Mouse (Mus musculus) MN1 (cell line): ENCODE measurements around the gene Dact3.

Source experiments
- DNase-seq: peaks from one replicate; pipeline ENCODE4 v3.0.0-alpha.2; 2016; ENCODE audit warnings: low spot score

Dact3 gene

DNA sequence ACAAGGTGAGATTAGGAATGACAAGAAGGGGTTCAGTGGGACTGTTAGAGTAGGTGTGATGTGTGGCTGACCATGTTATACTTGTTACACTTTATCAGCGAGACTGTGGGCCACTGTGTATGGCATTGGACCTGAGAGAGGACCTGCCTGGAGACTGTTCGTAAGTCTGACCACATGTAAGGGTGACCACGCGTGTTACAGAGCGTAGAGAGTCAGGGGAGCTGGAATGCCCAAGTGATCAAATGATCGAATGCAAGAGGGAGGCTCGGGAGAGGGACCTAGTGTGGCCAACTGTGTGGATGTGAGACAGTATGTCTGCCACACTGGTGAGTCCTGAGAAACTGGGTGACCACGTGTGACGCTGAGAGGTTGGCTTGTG lies 17.2 kb downstream of the Dact3 start:
- DNase-seq = no peak

DNA sequence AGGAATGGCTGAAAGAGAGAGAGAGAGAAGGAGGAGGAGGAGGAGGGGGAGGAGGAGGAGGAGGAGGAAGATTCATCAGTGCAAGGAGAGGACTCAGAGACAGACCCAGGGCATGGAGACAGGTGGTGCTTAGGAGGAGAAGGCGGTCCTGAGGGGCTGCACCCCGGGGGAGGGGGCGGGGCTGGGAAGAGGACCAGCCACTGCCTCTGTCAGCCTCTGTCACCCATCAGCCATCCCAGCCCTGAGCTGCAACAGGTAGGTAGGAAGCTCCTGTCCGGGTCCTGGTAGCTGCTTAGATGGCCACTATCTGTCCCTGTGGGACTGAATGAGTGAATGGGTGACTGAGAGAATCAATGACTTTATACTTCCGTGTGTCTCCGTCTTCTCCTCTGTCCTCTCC lies 18.5 kb downstream of the Dact3 start:
- no peak for DNase-seq

DNA sequence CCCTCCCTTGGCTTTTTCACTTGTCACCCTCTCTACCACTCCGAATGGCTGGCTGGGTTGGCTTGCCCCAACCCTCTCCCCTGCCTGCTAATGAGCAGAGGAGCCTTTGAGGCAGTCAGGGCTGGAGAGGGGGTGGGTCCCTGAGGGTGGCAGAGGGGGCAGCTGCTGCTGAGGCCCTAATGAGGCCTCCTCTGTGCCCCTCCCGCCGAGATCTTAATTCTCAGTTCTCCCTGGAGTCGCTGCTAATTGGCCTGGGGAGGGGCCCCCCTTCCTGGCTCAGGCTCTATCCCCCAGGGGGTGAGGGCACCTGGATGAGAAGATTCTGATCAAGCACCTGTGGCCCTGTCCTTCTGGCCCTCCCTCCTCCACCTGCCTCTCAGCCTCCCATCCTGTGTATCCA lies 19.2 kb downstream of the Dact3 start:
- no peak for DNase-seq

DNA sequence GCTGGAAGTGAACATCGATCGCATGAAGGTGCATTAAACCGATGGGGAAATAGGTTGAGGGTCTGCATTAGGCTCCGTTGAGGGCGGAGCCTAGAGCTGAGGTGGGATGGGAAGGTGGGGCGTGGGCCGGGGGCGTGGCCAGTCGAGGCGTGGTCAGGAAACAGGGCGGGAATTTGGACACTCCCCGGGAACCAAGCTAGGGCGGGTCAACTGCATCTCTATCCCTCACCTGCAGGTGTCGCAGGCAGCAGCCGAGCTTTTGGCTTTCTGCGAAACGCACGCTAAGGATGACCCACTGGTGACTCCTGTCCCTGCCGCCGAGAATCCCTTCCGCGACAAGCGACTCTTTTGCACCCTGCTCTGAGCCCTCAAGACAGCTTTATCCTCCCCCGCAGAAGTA lies 19.9 kb downstream of the Dact3 start:
- DNase-seq = peak; percentile 88

DNA sequence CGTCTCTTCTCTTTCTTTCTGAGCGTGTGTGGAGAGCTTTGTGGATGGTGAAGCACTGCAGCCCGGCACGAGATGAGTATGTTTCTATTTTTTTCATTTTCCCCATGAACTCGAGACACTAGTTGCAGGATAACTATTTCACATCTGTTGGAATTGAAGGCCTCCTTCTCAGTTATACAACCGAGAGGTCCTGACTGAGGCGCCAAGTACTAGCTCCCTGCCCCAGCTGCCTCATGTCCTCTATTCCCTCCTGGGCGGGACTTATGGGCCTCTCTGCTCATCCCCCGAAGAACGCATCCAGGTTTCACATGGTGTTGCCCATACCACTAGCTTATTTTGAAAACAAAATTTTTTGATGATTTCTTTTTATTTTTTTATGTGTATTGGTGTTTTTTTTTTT lies 20.4 kb downstream of the Dact3 start:
- DNase-seq = no peak

DNA sequence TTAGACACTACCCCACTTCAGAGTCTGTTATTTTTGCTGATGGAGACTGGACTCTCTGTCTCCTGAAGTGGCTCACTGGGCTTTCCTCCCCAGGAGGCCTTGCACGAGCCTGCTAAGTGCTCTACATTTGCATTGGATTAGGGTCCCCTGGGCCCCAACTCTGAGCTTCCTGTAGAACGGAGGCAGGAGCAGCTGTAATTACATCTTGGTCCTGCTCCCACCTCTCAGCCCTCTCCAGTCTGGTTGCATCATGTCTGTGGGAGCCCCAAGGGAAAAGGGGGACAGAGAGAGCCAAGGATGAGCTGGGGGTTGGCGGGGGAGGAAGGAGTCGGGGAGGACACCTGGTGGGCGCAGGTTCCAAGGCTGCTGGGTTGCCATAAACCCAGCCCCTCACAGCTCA lies 25.4 kb downstream of the Dact3 start:
- DNase-seq = peak; percentile 61

DNA sequence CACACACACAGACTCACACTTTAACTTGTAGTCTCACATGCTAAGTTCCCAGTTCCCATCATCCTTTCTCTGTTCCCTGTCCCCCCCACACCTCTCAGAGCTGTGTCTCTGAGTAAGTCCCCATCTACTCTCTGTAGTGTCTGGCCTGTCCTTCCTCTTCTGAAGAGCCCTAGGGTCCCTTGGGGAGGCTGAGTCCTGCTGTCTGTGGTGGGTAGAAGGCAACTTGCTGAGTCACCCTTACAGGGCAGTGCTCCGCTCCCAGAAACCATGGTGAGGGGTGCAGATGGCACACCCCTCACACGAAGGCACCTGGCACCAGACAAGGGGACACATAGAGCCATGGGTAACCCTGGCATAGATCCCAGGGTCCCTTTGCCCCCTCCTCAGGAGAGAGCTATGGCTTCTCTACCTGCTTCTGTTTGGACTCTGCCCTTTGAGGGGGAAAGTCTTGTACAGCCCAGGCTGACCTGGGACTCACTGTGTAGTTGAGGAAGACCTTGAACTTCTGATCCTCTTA lies 28.4 kb downstream of the Dact3 start:
- no peak for DNase-seq

DNA sequence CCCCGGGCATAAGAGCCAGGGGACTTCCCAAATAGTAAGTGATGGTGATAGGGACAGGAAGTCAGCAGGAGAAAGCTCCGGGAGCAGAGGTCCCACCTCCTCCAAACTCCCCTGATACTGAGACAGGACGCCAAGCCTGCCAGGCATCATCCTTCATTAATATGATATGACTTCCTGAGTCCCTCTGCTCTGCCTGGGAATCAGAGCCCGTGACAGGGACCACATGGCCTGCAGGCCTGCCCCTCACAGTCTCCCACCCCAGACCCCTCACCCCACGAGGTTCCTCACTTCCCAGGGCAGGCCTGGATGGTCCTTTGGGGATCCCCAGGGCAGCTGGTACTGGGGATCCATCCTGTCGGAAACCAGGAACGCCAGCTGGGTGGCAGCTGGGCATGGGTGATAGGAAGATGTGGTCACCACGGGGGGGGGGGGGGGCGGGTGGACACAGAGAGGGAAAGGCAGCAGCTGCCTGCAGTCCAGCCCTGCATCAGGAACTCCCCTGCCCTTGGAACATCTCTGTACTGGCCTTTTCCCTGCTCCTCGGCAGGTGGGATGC lies 29.1 kb downstream of the Dact3 start:
- DNase-seq = peak; percentile 73

DNA sequence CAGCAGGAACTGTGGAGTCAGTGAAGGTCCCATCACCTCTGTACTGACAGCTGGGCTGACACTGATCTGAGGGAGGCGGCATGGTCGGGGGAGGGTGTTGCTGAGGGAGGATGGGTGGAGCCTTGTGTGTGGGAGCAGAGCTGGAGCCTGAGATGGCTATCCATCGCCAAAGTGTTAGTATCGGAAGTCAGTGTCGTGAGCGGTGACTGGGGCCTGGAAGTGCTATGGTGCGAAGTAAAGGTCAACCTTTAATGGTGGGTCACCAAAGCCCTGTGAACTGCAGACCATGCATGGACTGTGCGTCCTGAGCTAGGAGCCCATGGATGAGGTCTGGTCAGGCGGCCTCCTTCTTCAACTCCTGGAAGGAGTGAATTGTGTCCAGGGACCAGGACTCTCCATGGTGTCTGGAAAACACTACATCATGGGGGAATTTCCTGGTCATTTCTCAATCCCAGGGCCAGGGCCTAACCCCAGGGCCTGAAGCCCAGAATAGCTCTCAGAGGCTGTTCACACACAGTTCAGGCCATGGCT lies 30.4 kb downstream of the Dact3 start:
- no peak for DNase-seq

DNA sequence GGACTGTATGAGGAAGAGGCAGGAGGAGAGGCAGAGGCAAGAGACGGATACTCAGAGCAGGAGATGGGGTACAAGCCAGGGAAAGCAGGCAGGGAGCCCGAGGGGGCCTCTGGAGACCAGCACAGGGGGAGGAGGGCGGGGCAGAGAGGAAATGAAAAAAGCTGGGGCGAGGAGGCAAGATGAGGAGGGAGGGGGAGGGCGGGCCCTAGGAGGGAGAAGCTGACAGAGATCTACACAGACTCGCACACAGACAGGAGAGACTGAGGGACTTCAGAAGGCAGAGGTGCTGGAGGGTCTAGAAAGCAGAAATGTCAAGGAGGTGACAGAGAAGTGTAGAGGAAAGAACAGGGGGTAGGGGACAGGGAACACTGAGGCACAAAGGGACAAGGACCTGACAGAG lies 31.2 kb downstream of the Dact3 start, which contains the start of gene Ptgir:
Ptgir (plus strand) TSS at position 210 of the 400 bp plus-strand sequence.
- no peak for DNase-seq

DNA sequence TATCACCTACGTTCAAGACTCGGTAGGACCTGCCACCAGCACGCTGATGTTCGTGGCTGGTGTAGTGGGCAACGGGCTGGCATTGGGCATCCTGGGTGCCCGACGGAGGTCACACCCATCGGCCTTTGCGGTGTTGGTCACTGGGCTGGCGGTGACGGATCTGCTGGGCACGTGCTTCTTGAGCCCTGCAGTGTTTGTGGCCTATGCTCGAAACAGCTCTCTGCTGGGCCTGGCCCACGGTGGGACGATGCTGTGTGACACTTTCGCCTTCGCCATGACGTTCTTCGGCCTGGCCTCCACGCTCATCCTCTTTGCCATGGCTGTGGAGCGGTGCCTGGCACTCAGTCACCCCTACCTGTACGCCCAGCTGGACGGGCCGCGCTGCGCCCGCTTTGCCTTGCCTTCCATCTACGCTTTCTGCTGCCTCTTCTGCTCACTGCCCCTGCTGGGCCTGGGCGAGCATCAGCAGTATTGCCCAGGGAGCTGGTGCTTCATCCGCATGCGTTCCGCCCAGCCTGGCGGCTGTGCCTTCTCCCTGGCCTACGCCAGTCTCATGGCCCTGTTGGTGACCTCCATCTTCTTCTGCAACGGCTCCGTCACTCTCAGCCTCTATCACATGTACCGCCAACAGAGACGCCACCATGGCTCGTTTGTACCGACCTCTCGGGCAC lies 31.9 kb downstream of the Dact3 start:
- DNase-seq = peak; percentile 60

DNA sequence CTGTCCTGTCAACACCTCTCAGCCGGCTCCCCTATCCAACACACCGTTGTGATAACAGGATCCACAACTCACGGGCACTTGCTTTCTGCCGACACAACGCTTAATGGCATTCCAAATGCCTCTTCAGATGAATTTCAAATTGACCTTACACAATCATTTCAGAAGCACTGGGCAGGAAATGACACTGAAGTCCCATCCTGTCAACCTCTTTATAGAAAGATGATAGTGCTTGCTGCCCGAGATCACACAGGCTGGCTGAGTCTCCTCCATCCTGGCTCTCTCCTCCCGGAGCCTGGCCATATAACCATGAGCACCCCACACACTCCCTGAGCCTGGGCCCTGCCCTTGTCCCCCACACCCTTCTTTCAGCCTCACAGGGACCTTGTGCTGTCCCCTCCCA lies 32.7 kb downstream of the Dact3 start:
- no peak for DNase-seq

DNA sequence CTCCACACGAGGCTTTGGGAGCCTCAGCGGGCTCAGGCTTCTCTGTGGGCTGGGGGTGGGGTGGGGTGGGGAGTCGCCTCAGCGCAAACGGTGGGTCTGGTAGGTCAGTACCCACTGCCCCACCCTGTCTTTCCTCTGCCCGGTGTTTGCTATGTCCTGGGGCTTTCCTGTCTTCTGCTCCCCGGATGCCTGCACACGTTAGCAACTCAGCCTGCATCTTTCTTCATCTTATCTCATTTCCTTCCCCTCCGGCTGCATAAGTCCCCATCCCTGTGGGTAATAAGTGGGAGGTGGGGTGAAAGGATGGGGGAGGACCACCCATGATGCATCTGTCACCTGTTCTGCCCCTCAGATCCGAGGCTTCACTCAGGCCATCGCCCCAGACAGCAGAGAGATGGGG lies 33.2 kb downstream of the Dact3 start:
- no peak for DNase-seq

DNA sequence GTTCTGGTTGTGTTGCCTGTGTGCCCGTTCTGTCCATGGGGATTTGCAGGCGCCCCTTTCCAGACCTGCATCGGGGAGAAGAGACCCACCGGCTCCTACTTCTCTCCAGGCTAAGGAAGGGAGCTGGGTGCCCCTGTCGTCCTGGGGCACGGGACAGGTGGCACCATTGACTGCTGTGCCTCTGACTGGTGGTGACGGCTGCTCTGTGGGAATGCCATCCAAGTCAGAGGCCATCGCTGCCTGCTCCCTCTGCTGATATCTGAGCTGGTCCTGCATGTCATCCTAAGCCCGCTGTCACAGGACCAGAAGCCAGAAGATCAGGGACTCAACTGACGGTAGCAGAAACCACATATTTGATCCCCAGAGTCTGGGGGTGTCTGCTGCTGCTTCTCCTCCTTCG lies 33.7 kb downstream of the Dact3 start:
- DNase-seq = no peak

DNA sequence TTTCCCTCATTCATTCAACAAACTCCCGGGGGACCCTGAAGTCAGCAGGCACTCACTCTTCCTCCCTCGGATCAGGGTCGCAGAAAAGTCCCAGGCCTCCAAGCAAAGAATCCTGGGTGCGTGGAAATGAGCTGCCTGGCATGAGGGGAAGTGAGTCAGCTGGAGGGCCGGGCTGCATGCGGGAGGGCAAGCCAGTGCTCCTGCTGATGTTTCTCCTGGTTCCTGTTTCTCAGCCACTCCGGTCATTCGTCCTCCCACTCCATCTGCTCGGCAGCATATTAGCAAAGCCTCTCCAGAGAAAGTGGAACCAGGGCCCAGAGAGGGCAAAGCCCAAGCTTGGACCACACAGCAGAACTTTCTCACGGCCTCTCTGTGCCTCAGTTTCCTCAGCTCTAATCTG lies 34.8 kb downstream of the Dact3 start:
- DNase-seq = no peak

DNA sequence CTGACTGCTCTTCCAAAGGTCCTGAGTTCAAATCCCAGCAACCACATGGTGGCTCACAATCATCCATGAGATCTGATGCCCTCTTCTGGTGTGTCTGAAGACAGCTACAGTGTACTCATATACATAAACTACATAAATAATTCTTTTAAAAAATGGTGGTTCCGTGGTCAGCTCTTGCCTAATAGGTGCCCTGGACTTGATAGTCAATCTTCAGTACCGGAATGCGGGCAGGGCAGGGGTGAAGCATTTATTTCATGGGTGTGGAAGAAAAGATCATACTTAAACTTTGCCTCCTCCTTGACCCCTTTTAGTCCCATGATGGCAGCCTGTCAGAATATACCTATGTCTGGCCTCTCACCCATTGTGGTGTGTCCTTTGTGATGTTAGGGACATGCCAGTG lies 36.8 kb downstream of the Dact3 start:
- no peak for DNase-seq

DNA sequence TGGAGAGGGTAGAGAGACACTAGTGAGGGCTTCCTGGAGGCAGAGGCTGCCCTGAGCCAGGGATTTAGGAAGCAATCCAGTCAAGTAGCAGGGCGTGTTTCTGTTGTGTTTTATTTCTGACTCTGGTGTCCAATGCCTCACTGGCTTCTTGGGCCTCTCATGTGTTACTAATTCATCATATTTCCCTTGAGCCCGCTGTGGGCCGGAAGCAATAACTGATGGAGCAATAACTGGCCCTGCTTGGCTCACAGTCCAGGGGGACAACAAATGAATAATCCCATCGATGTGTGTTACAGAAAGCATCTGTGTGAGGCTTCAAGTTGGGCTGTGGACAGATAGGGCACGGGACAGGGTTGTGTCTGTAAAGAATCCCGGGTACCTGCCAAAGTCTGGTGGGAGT lies 37.2 kb downstream of the Dact3 start:
- no peak for DNase-seq

DNA sequence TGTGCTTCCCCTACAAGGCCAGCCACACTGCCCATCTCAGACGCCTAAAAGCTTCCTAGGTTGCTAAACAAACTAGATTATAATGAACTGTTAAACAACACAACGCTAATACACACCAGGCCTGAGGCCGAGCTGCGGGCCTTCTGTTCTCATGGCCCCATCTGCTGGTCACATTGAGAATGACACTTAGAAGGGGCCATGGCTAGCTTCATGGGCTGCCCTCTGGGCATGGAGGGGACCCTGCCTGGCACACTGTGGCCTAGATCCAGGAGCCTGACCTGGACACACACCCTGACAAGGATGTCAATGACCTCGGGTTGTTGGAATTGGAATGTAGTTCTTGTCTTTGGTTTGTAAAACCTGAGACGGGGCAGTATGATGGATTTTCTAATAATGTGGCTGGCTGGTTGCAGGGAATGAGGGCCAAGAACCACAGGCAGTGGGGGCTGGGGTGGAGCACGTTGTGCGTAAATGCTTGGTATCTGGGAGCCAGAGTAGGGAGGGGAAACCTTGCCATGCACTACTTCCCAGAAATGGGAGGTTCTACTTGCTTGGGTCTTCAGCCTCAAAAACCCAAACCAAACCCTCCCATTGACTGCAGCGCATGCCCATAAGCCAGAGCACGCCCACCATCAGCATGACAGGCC lies 38.8 kb downstream of the Dact3 start:
- DNase-seq = peak; percentile 85

DNA sequence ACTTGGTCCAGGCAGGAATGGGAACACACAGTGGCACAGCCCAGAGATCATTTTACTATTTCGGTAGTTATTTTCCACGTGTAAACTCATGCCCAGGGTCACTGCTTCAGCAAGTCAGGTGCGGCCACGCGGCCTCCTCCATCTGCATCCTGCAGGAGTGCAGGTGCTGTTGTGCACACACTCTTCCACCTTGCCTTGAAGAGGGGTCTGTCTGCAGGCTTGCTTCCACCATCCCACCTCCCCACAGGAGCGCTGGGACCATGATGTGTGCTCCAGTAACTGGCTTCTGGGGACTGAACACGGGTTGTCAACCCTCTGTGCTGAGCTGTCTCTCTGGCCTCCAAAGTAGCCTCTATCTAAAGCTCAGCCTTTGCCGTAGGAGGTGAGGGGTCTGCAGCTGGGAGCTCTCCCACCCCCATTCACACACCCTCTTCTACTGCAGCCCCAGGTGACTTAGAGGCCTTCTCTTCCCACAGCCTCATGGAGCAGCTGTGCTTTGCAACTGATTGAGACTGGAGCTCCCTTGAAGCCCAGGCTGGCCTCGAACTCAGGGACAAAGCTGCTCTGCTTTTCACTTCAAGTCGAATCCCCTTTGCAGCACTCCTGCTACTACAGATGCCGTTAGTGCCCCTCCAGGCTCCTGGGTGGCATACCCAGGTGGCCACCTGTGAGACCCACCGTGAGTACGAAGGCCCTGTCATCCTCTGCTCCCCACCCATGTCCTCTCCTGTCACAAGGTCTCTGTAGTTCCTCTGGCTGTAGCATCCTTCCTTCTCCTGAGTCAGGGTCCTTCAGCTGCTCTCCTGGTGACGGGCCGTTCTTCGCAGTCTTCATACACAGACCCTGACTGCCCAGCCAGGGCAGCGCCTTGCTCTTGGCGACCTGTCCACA lies 39.6 kb downstream of the Dact3 start:
- no peak for DNase-seq

DNA sequence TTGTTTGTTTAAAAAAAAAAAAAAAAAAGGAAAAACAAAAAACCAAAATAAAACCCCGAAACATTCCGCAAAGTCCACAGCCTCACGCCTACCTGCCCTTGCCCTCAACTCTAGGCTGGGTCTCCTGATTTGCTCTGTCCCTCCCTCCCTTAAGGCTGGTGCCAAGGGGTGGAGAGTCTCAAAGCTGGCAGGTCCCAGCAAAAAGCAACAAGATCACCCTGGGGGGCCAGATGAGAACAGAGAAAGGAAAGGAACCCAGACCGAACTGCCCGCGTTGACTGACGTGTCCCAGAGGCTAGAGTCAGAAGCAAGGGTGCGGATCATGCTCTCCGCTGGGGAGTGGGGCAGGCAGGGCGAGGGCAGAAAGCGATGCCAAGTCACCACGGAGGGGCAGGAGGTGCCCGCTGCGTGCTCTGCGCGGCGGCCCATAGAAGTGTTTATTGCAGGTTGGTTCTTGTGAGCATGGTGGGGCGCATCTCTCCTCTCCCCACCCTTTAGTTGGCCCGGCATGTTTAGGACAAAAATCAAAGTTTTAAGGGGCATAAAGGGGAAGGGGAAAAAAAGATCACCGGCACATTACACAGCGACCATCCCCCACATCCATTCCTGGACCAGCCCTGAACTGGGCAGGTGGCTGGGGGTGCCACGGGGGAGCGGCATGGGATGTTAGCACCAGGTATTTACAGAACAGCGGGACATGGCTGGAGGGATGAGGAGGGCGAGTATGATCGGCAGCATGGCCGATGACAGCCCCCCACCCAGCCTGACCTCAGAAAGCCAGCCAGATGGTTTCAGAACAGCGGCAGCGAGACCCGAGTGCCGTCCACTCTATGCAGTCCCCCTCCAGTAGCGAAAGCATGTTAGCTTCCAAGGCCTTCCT lies 40.6 kb downstream of the Dact3 start:
- no peak for DNase-seq
